Mouse (Mus musculus): Measurements from ENCODE around the gene Nt5c2.

GRCm38 (mm10) chr19:46835339-46835738 lies 179.6 kb downstream of the Nt5c2 start:
- no peak for TF ChIP-seq CTCF (IDR thresholded peaks at IDR 0.05; ENCODE audit: insufficient read depth, low read length)
- no peak for TF ChIP-seq POLR2A (IDR thresholded peaks at IDR 0.05; ENCODE audit: borderline replicate concordance, extremely low read depth, low read depth, low read length)

Measured in lung, adult 2 months (tissue).